Mouse (Mus musculus): ENCODE results near the gene Trp53i13. TPM values are rescaled to one million over a fixed set of nuclear protein-coding genes. Genes with fewer than 3 reads are reported as not detected.
A peak's percentile ranks its signal among the peaks of the same experiment; 100 is the strongest.

The Trp53i13 gene
- polyA plus RNA-seq, 1 experiment from 2014 or later = 49.1 TPM

DNA sequence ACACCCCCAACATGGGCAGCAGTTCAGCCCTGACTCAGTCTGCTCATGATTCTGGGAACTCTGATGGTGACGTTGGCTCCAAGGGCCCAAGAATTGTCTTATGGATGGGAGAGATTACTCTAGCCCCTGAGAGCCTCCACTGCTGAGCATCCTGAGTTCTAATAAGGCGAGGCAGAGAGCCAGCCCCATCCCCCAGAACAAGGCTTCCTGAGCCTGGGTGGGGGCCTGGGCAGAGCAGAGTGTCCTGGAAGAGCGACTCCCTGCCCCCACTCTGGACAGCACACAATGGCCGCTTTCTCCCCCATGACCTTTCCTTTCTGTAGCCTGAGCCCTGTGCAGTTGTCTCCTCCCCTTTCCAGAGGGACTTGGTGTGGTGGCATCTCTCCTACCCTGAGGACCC lies 17.9 kb downstream of the Trp53i13 start:
- WGBS = 50% methylated on average over 4 of the region's 4 CpGs
- H3K9ac ChIP-seq (replicated peaks) = no peak overlapping the region

DNA sequence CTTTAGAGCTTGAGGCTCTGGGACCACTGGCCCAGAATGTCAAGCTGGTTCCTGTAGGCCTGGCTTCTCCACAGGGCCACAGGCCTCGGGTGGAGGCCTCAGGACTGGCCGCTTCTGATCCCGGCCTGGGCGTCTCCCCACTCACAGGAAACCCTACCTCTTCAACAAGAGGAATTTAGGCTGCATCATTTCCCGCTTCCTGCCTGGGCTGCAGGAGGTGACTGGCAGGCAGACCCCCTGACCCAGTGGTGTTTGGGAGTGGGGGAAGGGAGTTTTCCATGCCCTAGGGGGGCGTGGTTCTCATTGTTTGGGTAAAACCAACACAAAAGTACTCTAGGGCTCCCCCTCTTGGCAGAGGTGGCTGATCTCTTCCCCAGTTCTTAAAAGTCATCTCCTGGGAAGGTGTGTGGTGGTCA lies 18.4 kb downstream of the Trp53i13 start:
- Histone ChIP-seq H3K36me3 (peaks cover 35% of the 10 kb centered on the region), H3K4me1 (replicated peaks) (peaks cover 63% of the 10 kb centered on the region), H3K4me3 (replicated peaks) (no peak overlapping the region), H3K4me2 (peak overlapping the region; percentile 24; the same call in 1 of the 2 replicates), H3K9me3 (no peaks in the 10 kb centered on the region), H3K27ac (peak overlapping the region; percentile 75), H3K9ac (replicated peaks) (no peak overlapping the region; the same call in 1 of the 2 replicates), H3K27me3 (no peaks in the 10 kb centered on the region)
- ATAC-seq (ENCODE audit: insufficient number of reproducible peaks, insufficient read depth, low FRiP score, low TSS enrichment, low read depth) = no peak
- 9% methylated on average over 6 of the region's 6 CpGs for WGBS

More for the DNA sequence above, 17.9 kb downstream of the Trp53i13 start:
- Histone ChIP-seq H3K4me3 (replicated peaks) (no peak overlapping the region), H3K4me1 (replicated peaks) (peaks cover 58% of the 10 kb centered on the region), H3K27me3 (no peaks in the 10 kb centered on the region), H3K9me3 (no peaks in the 10 kb centered on the region), H3K36me3 (peaks cover 40% of the 10 kb centered on the region), H3K4me2 (no peak overlapping the region), H3K27ac (peak overlapping the region; percentile 75)
- ATAC-seq (ENCODE audit: insufficient number of reproducible peaks, insufficient read depth, low FRiP score, low TSS enrichment, low read depth) = no peak

DNA sequence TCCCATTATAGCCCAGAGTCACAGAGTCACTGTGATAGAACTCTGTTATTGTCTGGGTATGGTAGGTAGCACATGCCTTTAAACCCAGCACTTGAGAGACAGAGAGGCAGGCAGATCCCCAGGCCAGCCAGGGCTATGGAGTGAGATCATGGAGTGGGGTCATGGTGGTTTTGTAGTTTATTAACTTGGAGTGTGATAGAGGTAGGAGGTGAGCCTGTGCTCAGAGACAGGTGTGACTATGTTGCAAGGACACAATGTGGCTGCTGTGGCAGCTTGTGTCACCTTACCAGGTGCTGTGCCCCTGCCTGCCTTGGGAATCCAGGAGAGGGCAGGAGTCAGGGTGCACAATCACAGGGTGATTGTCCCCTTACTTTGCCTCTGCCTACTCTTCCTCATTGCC lies 20.3 kb downstream of the Trp53i13 start:
- Histone ChIP-seq H3K9ac (replicated peaks) (no peak overlapping the region), H3K4me2 (0 out of 2 replicates have a peak overlapping the region, but pooled peaks have one; percentile 2), H3K9me3 (no peaks in the 10 kb centered on the region), H3K4me1 (replicated peaks) (peaks cover 70% of the 10 kb centered on the region), H3K4me3 (replicated peaks) (no peak overlapping the region), H3K36me3 (peaks cover 17% of the 10 kb centered on the region), H3K27me3 (no peaks in the 10 kb centered on the region), H3K27ac (no peak overlapping the region)
- no peak for ATAC-seq (ENCODE audit: insufficient number of reproducible peaks, insufficient read depth, low FRiP score, low TSS enrichment, low read depth)

DNA sequence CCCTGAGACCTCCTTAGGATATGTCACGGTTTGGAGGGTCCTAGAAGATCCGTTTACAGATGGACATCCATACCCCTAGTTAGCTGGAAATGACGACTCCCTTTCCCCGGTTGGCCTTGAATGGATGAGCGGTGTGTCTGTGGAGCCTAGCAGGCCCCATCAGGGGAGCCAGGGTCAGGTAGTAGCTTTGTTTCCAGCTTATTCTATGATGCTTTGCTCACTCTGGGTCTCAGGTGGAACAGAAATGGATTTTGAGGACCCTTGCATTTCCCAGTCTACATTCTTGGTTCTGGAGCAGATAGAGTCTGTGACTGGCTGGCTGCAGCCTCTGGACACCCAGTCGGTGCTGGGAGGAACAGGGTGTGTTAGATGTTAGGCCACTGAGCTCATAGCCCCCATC lies 21.0 kb downstream of the Trp53i13 start:
- Histone ChIP-seq H3K4me2 (peak overlapping the region; percentile 90), H3K27me3 (no peaks in the 10 kb centered on the region), H3K9me3 (no peaks in the 10 kb centered on the region), H3K27ac (no peak overlapping the region), H3K36me3 (peaks cover 10% of the 10 kb centered on the region), H3K9ac (replicated peaks) (peak overlapping the region; percentile 97; the same call in 1 of the 2 replicates), H3K4me1 (replicated peaks) (peaks cover 69% of the 10 kb centered on the region), H3K4me3 (replicated peaks) (peak overlapping the region; percentile 97; the same call in 1 of the 2 replicates)
- no peak for ATAC-seq (ENCODE audit: insufficient number of reproducible peaks, insufficient read depth, low FRiP score, low TSS enrichment, low read depth)
- WGBS = 80% methylated on average over 6 of the region's 6 CpGs

DNA sequence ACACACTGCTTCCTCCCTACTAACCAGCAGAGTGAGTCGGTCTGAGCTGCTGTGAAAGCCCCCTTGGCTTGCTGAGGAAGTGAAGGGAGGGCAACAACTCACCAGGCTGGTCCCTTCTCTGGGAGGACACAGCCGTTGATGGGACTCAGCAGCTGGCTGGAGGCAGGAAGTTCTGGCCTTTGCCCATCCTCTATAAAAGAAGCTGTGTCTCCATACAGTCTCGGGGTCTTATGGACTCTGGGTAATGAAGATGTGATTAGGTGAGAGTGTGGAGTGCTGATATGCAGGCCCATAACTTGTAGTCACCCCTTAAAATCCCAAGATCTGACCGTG lies 21.5 kb downstream of the Trp53i13 start:
- no peaks in the 10 kb centered on the region for H3K27me3 ChIP-seq
- peak overlapping the region; percentile 90 for H3K4me2 ChIP-seq
- peaks cover 5% of the 10 kb centered on the region for H3K36me3 ChIP-seq
- H3K9ac ChIP-seq (replicated peaks) = peak overlapping the region; percentile 97
- H3K4me3 ChIP-seq (replicated peaks) = peak overlapping the region; percentile 97
- peaks cover 69% of the 10 kb centered on the region for H3K4me1 ChIP-seq (replicated peaks)
- H3K27ac ChIP-seq = peak overlapping the region; percentile 85; the same call in 1 of the 2 replicates
- H3K9me3 ChIP-seq = no peaks in the 10 kb centered on the region
- ATAC-seq (ENCODE audit: insufficient number of reproducible peaks, insufficient read depth, low FRiP score, low TSS enrichment, low read depth) = no peak
- 24% methylated on average over 4 of the region's 4 CpGs for WGBS

DNA sequence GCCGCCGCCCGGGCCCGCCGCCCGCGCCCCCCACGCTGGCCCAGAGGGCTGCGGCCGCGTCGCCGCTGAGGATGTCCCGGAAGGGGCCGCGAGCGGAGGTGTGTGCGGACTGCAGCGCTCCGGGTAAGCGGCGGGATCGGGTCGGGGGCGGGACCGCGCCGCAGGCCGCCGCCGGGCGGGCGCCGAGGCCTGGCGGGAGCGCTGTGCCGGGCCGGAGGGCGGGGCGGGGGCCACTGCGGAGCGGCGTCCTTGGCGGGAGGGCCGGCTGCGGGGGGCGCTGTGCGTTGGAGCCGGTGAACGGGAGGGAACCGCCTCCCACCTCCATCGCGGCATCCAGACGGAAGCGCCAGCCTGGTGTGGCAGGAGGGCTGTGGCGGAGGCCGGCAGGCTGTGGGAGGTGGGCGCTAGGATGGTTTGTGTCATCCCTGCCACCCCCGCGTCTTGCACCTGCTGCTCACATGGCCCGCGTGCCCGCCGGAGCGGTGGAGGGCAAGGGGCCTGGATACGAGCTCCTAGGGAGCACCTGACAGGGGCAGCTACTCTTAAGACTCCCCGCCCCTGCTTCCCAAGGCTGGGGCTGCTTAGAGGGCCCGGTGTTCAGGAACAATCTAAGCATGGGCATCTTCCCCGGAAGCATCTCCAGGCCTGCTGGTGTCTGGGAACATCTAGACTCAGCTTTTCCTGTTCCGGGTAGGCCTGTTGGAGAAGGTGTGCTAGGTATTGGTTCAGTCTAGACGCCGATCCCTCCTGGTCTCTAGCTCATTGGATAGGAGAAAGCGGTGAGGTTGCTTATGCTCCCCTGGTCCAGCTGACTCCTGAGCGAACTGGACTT lies 22.1 kb downstream of the Trp53i13 start, which contains the start of gene Git1:
Gene Git1 (plus strand): TSS at position 51 of the 832 bp plus-strand sequence.
- WGBS = 1% methylated on average over 65 of the region's 74 CpGs
- no peaks in the 10 kb centered on the region for H3K27me3 ChIP-seq

DNA sequence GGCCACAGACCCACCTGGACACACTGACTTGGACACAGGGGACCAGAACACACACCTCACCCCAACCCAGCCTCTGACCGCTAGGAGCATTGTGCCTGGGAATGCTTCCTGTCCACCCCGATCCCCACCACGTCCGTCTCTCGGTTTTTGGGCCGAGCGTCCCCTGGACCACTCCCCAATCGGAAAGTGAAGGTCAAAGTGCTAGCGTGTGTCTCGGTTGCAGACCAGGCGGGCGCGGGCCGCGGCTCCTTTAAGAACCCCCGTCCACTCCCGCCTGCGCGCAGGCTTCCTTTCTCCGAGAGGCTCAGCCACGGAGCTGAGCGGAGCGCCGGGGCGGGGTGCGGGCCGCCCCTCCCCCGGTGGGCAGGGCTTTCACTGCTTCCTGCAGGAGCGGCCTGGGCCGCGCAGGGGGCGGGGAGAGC lies 22.9 kb downstream of the Trp53i13 start:
- Histone ChIP-seq H3K9me3 (no peaks in the 10 kb centered on the region), H3K4me3 (replicated peaks) (peak overlapping the region; percentile 97), H3K27me3 (no peaks in the 10 kb centered on the region), H3K36me3 (no peaks in the 10 kb centered on the region), H3K4me2 (peak overlapping the region; percentile 86), H3K9ac (replicated peaks) (peak overlapping the region; percentile 55; the same call in 1 of the 2 replicates), H3K4me1 (replicated peaks) (peaks cover 72% of the 10 kb centered on the region), H3K27ac (peak overlapping the region; percentile 93)
- WGBS = under 1% methylated on average over 32 of the region's 32 CpGs
- ATAC-seq (ENCODE audit: insufficient number of reproducible peaks, insufficient read depth, low FRiP score, low TSS enrichment, low read depth) = peak; percentile 42; the same call in 1 of the 2 replicates

More for the DNA sequence above, 22.1 kb downstream of the Trp53i13 start, which contains the start of gene Git1:
- H3K27ac ChIP-seq = peak within 1 kb of the TSS; percentile 93
- peak within 1 kb of the TSS; percentile 97 for H3K9ac ChIP-seq (replicated peaks)
- H3K36me3 ChIP-seq = no peaks in the 10 kb centered on the region; the same call in 1 of the 2 replicates
- no peaks in the 10 kb centered on the region for H3K9me3 ChIP-seq
- no peak for ATAC-seq (ENCODE audit: insufficient number of reproducible peaks, insufficient read depth, low FRiP score, low TSS enrichment, low read depth)
- peaks cover 71% of the 10 kb centered on the region for H3K4me1 ChIP-seq (replicated peaks)
- peak within 1 kb of the TSS; percentile 90 for H3K4me2 ChIP-seq
- H3K4me3 ChIP-seq (replicated peaks) = peak within 1 kb of the TSS; percentile 97

DNA sequence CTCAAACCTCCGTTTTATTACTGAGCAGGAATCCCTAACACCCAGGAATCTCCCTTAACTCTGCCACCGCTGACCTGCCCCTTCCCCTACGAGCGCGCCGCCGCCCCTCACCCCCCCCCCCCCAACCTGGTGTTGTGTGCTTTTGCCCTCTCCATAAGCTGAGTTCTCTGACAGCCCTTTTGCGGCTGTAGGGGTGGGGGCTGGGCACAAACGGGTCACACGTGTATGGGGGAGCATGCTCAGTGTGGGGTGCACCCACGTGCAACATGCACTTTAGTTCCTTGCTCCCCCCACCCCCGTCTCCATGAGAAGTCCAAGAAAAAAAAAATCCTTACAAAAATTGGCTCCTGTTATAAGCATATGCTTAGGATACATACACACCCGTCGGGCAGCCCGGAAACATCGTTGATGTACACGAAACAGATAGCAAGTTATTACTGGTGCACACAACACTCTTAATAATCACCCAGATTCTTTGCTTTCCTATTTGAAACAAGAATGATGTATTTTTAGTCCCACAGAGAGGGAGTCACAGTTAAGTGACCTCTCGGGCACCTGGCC lies 23.4 kb downstream of the Trp53i13 start:
- H3K4me2 ChIP-seq = peak overlapping the region; percentile 86
- peak overlapping the region; percentile 97 for H3K4me3 ChIP-seq (replicated peaks)
- H3K9ac ChIP-seq (replicated peaks) = peak overlapping the region; percentile 50; the same call in 1 of the 2 replicates
- H3K27me3 ChIP-seq = no peaks in the 10 kb centered on the region
- no peaks in the 10 kb centered on the region for H3K9me3 ChIP-seq
- peaks cover 72% of the 10 kb centered on the region for H3K4me1 ChIP-seq (replicated peaks)
- no peaks in the 10 kb centered on the region for H3K36me3 ChIP-seq
- 1% methylated on average over 18 of the region's 18 CpGs for WGBS
- H3K27ac ChIP-seq = peak overlapping the region; percentile 93
- ATAC-seq (ENCODE audit: insufficient number of reproducible peaks, insufficient read depth, low FRiP score, low TSS enrichment, low read depth) = no peak

DNA sequence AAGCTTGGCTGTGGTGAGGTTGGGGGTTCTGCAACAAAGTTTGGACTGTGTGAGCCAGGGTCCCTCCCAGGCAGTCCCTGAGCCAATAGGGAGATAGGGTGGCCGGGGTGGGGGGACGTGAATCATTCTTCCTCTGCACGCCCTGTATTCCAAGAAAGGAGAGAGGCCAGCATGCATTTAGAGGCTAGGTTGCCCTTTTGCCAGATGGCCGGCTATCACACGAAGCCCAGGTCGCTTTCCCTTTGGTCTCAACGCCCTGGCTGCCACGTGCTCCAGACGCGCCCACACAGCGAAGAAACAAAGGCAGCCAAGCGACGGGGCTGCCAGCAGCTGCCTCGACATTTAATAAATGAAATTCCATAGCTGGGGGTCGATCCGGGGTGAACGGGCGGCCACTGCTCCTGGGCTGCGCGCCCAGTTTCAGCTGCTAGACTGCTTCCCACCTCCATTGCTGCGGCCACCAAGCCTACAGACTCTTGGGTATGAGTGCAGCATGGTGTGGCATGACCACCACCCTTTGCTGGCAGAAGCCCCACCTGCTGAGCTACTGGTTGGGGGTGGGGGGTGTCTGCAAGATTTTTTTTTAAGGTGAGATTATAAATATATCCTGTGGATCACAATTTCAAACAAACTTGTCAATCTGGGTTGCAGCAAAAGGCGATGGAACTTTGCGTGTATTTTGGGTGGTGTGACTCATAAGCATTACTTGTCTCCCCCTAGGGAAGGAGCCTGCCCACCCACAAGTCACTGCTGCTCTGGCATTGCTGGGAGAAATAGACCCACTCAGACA lies 24.1 kb downstream of the Trp53i13 start:
- peaks cover 72% of the 10 kb centered on the region for H3K4me1 ChIP-seq (replicated peaks)
- H3K27me3 ChIP-seq = no peaks in the 10 kb centered on the region
- peak overlapping the region; percentile 97 for H3K4me3 ChIP-seq (replicated peaks)
- H3K27ac ChIP-seq = peak overlapping the region; percentile 93
- H3K36me3 ChIP-seq = no peaks in the 10 kb centered on the region
- peak overlapping the region; percentile 50 for H3K9ac ChIP-seq (replicated peaks)
- H3K4me2 ChIP-seq = peak overlapping the region; percentile 86
- 0% methylated on average over 23 of the region's 23 CpGs for WGBS
- no peaks in the 10 kb centered on the region for H3K9me3 ChIP-seq
- ATAC-seq (ENCODE audit: insufficient number of reproducible peaks, insufficient read depth, low FRiP score, low TSS enrichment, low read depth) = peak; percentile 69; the same call in 1 of the 2 replicates

DNA sequence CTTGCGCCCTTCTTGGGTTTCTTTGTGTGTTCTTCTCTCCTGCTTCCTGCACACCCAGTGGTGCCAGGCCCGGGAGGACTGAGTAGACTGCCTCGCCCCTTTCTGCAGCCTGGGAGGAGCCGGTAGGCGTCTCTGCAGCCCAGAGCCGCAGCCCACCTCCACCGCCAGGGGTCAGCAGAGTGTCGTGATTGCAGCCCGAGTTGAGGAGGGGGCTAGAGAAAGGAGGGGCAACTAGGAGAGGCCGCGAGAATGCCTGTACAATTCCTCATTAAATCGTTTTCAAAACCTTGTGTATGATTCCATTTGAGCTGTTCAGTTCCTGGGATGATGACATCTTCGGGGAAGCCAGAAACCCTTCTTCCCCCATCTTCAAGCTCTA lies 24.7 kb downstream of the Trp53i13 start:
- H3K4me3 ChIP-seq (replicated peaks) = peak overlapping the region; percentile 97
- no peak overlapping the region for H3K9ac ChIP-seq (replicated peaks)
- no peaks in the 10 kb centered on the region for H3K36me3 ChIP-seq
- H3K4me1 ChIP-seq (replicated peaks) = peaks cover 78% of the 10 kb centered on the region
- under 1% methylated on average over 13 of the region's 13 CpGs for WGBS
- H3K27ac ChIP-seq = peak overlapping the region; percentile 93
- peak overlapping the region; percentile 86 for H3K4me2 ChIP-seq
- peak; percentile 58 for ATAC-seq (ENCODE audit: insufficient number of reproducible peaks, insufficient read depth, low FRiP score, low TSS enrichment, low read depth)
- no peaks in the 10 kb centered on the region for H3K9me3 ChIP-seq
- H3K27me3 ChIP-seq = no peaks in the 10 kb centered on the region

DNA sequence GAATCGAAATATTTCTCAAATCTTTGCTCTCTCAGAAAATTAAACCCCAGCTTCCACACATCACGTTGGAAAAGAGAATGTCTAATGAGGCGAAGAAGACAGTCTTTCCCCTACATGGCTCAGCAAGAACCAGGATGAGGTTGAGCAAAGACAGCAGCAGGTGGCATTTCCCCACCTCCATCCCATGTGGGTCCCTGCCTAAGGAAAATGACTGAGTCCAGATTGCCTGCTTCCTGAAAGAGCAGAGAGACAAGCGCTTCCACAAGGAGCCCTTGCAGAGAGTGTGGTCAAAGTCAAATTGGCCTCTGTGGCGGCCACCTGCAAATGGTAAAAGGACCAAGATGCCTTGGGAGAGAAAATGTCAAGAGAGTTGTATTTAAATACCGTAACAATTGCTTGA lies 25.3 kb downstream of the Trp53i13 start:
- 68% methylated on average over 6 of the region's 6 CpGs for WGBS
- Histone ChIP-seq H3K4me3 (replicated peaks) (peak overlapping the region; percentile 85; the same call in 1 of the 2 replicates), H3K36me3 (no peaks in the 10 kb centered on the region), H3K9me3 (no peaks in the 10 kb centered on the region), H3K27me3 (no peaks in the 10 kb centered on the region), H3K4me2 (peak overlapping the region; percentile 90), H3K9ac (replicated peaks) (no peak overlapping the region), H3K27ac (no peak overlapping the region), H3K4me1 (replicated peaks) (peaks cover 79% of the 10 kb centered on the region)
- ATAC-seq (ENCODE audit: insufficient number of reproducible peaks, insufficient read depth, low FRiP score, low TSS enrichment, low read depth) = no peak
